Mouse (Mus musculus) right cerebral cortex, postnatal 14 days (tissue): ENCODE data around the gene Npr2.

Source experiments
- DNase-seq: peaks from one replicate; pipeline ENCODE4 v3.0.0; 2022

Npr2 gene

GRCm38 (mm10) chr4:43673703-43674102 lies 42.0 kb downstream of the Npr2 start:
- no peak for DNase-seq

GRCm38 (mm10) chr4:43674974-43675373 lies 43.2 kb downstream of the Npr2 start:
- no peak for DNase-seq

GRCm38 (mm10) chr4:43675608-43676007 lies 43.9 kb downstream of the Npr2 start:
- DNase-seq = no peak

GRCm38 (mm10) chr4:43678541-43678940 lies 46.8 kb downstream of the Npr2 start:
- DNase-seq = no peak

- no peak for DNase-seq
These were observed 47.8 kb downstream of the Npr2 start for GRCm38 (mm10) chr4:43679416-43680043.

GRCm38 (mm10) chr4:43690021-43690420 lies 58.3 kb downstream of the Npr2 start:
- DNase-seq = no peak

- DNase-seq = no peak
These were observed 59.3 kb downstream of the Npr2 start for GRCm38 (mm10) chr4:43691026-43691425.

GRCm38 (mm10) chr4:43693806-43694241 lies 62.1 kb downstream of the Npr2 start:
- DNase-seq = no peak

- DNase-seq = no peak
These were observed 62.9 kb downstream of the Npr2 start for GRCm38 (mm10) chr4:43694439-43695248.

- DNase-seq = no peak
These were observed 63.5 kb downstream of the Npr2 start for GRCm38 (mm10) chr4:43695249-43695671.

GRCm38 (mm10) chr4:43696561-43696960 lies 64.8 kb downstream of the Npr2 start:
- DNase-seq = no peak

GRCm38 (mm10) chr4:43700707-43701106 lies 69.0 kb downstream of the Npr2 start, which contains the start of gene Olfr70:
Olfr70 (minus strand) TSS chr4:43700807.
- DNase-seq = peak; percentile 0
